12 mouse cellular contexts compared by ENCODE assay signal in genomic region chr9:99449886-99450647, GRCm38 (mm10). TPM values are rescaled to one million over a fixed set of nuclear protein-coding genes. Genes with fewer than 3 reads are reported as not detected.
A peak's percentile ranks its signal among the peaks of the same experiment; 100 is the strongest.
DNase-seq lines count a peak whose midpoint lies in the region; ATAC-seq and TF ChIP-seq lines count a peak whose summit lies in the region.
"Had no signal": no experiment of that assay in that cellular context is flagged by ENCODE, and none has a peak within 500 bp of the region (broad histone marks: within the 10 kb centered on the region; RNA-seq: fewer than 3 reads in every experiment).

No protein-coding gene starts in this region.

- TF ChIP-seq CTCF in layer of hippocampus, adult 2 months (conservative IDR thresholded peaks at IDR 0.05), result peak; percentile 71

- peak; percentile 79 for ATAC-seq in megakaryocyte progenitor cell, adult 5-6 weeks (replicated peaks; ENCODE audit: poor library complexity)

- H3K4me3 ChIP-seq in layer of hippocampus, adult 2 months, result no peak overlapping the region
- H3K4me3 ChIP-seq: lung, embryonic 15.5 days; stomach, embryonic 15.5 days had no signal

- no peak overlapping the region for H3K27ac ChIP-seq in layer of hippocampus, adult 2 months
- H3K27ac ChIP-seq: lung, embryonic 15.5 days; stomach, embryonic 15.5 days had no signal

- DNase-seq in adrenal gland, adult 2 months, result peak; percentile 33
- no peak for DNase-seq in adrenal gland, postnatal 25 days
- DNase-seq in layer of hippocampus, adult 2 months (ENCODE audit: low spot score in 2 of 2), result peak in 1 of 2 experiments; percentile 49
- no peak for DNase-seq in layer of hippocampus, adult 9-10 months (ENCODE audit: low spot score)
- DNase-seq in c-Kit-positive CD71-positive TER-119-positive erythroid progenitor cells, embryonic 14.5 days (ENCODE audit: low spot score), result peak; percentile 30
- no peak for DNase-seq in cerebellum, adult 8-10 months
- DNase-seq in frontal cortex, postnatal 36 days (ENCODE audit: low spot score in 2 of 2), result no peak

RNA-seq across cellular contexts. Expression of gene Nme9, which starts 1.2 kb away (rescaled TPM):
- not detected for total RNA-seq in adrenal gland, adult 2 months (2021)
- polyA plus RNA-seq in adrenal gland, adult 2 months (2012; rRNA removed), result not detected in 2 replicates
- total RNA-seq in adrenal gland, postnatal 25 days (2021), result not detected in 2 replicates
- total RNA-seq in layer of hippocampus, adult 2 months (2021), result under 1 TPM; 0.61 to 0.77 TPM
- total RNA-seq in megakaryocyte progenitor cell, adult 5-6 weeks (2015), result not detected in 2 replicates
- not detected in 2 replicates for total RNA-seq in megakaryocyte progenitor cell, adult 5-6 weeks (2017)
- polyA plus RNA-seq: C2C12; frontal cortex, adult 2 months had no signal

RNA-seq across cellular contexts. Expression of gene Mras, which starts 12.9 kb away (rescaled TPM):
- total RNA-seq in adrenal gland, adult 2 months (2021), result 10 to 100 TPM; 61.0 to 61.1 TPM
- 31.4 and 33.1 TPM in 2 replicates for polyA plus RNA-seq in adrenal gland, adult 2 months (2012; rRNA removed)
- total RNA-seq in adrenal gland, postnatal 25 days (2021), result 40.4 and 50.1 TPM in 2 replicates
- 100 to 1,000 TPM; 138 to 141 TPM for total RNA-seq in layer of hippocampus, adult 2 months (2021)
- 4.7 and 5.1 TPM in 2 replicates for total RNA-seq in megakaryocyte progenitor cell, adult 5-6 weeks (2015)
- total RNA-seq in megakaryocyte progenitor cell, adult 5-6 weeks (2017), result 4.1 and 5.2 TPM in 2 replicates

Comparison
In these comparisons a context has a peak if more than half of its experiments do, and no peak if none do; other contexts are left out.
1. DNase-seq: peak in adrenal gland, adult 2 months (single experiment) and c-Kit-positive CD71-positive TER-119-positive erythroid progenitor cells, embryonic 14.5 days (single experiment); none in adrenal gland, postnatal 25 days (single experiment), layer of hippocampus, adult 9-10 months (single experiment), cerebellum, adult 8-10 months (single experiment) and frontal cortex, postnatal 36 days (0 of 2).